Mouse (Mus musculus) heart, postnatal 4 days (tissue): Measurements from ENCODE around the gene Gnb1. TPM values are rescaled to one million over a fixed set of nuclear protein-coding genes. Genes with fewer than 3 reads are reported as not detected.
A peak's percentile ranks its signal among the peaks of the same experiment; 100 is the strongest.
"Not testable (repeated sequence)": the region's sequence is repeated elsewhere in the genome, so short reads cannot be mapped to it uniquely, and the experiment has no call there.

Experiments
- DNase-seq: peaks from one replicate; pipeline ENCODE4 v3.0.0; 2021
- total RNA-seq, 2 experiments: library from RNA; stranded (reverse); gene quantifications; 2 replicates each; pipeline ENCODE4 v1.2.3; 2021

The Gnb1 gene
- total RNA-seq: 100 to 1,000 TPM; 386 to 391 TPM

GRCm38 (mm10) chr4:155490990-155491504, at the start of gene Gnb1:
Gnb1 (plus strand) TSS chr4:155491361.
- DNase-seq: peak; percentile 98

DNA sequence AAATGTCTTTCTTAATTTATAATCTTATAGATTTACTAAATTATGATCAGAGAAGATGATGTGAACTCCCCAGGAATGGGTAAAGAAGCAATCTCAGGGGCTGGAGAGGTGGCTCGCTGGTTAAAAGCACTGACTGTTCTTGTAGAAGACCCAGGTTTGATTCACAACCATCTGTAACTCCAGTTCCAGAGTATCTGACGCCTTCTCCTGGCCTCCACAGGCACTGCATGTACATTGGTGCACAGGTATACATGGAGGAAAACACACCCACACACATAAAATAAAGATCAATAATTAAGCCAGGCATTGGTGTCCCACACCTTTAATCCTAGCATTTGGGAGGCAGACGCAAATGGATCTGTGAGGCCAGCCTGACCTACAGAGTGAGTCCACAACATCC, 48.4 kb upstream of the Gnb1 start:
- DNase-seq: no peak

GRCm38 (mm10) chr4:155451597-155451996, 39.6 kb upstream of the Gnb1 start:
- no peak for DNase-seq

DNA sequence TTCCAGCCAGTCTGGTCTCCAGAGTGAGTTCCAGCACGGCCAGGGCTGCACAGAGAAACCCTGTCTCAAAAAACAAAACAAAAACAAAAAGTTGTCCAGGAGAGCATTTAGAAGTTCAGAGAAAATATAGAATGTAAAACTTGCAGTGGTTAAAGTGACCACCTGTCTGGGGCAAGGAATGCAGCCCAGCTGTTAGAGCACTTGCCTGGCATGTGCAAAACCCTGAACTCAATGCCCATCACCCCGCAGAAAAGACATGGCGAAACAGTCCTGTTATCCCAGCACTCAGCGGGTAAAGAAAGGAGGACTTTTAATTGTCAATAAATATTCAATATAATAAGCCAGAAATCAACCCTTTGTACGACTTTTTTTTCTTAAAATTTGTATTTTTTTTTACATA, 32.6 kb upstream of the Gnb1 start:
- no peak for DNase-seq

- DNase-seq: no peak
These were observed 28.1 kb upstream of the Gnb1 start for GRCm38 (mm10) chr4:155463050-155463449.

DNA sequence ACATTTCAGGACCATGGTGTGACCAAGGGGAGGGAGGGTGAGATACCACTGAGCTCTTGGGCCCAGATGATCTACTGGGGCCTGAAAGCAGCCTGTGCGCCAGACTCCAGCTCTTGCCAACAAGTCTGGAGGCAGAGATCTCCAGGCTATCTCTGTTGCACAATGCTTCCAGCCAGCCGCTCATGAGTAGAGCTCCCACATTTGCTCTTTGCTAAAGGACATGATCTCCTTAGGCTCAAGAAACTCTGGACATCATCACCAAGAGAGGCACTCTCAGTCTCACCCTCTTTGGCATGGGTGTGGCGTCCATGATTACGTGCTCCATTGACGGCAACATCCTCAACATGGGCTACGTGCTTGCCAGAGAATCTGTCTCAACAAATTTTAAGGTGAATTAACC, 27.6 kb upstream of the Gnb1 start:
- no peak for DNase-seq

- DNase-seq: no peak
These were observed 27.1 kb upstream of the Gnb1 start for GRCm38 (mm10) chr4:155464061-155464460.

- DNase-seq: no peak
These were observed 25.6 kb upstream of the Gnb1 start for GRCm38 (mm10) chr4:155465607-155466006.

DNA sequence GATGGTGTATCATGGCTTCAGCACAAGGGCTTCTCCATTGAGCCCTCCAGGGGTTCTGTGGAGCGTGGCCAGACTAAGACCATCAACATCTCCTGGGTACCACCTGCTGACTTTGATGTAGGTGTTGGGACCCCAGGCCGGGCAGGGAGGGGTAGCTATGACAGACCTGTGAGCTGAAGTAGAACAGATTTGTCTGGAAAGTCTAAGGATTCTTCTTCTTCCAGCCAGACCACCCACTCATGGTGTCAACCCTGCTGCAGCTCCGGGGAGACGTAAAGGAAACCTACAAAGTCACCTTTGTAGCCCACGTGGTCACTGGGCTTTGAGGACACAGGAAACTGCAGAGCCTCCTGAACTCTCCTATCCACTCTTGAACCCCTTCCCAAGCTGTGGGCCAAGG, 25.1 kb upstream of the Gnb1 start:
- no peak for DNase-seq

DNA sequence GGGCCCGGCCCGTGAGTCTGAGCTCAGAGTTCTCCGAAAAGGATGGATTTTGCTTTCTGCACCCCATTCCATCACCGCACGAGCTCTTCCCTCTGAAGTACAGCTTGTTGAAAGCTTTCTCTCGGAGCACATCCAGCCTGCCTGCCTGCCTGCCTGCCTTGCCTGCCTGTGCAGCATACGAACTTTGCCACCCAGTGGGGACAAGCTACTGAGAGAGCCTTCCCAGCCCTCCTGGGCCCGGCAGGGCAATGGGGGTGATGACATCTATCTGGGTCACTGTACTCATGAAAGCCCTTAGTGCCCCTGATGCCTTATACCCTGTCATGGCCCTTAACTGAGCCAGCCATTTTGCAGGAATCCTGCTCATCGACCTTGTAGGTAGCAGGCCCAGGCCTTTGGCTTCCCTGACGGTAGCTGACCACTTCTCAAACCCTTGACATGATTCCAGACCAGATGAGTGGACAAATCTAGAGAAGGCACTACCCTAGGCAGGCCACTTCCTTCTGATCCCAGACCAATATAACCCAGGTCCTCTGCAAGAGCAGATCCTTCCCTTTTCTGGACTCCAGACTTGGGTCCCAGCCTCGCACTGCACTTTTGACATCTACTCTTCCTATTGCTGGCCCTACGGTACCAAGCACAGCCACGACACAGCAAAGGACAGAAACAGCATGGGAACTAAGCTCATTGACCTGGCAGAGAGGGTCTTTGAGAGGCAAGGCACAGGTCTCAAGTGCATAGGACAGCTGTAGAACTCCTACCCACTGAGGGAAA, 23.7 kb upstream of the Gnb1 start:
- no peak for DNase-seq

DNA sequence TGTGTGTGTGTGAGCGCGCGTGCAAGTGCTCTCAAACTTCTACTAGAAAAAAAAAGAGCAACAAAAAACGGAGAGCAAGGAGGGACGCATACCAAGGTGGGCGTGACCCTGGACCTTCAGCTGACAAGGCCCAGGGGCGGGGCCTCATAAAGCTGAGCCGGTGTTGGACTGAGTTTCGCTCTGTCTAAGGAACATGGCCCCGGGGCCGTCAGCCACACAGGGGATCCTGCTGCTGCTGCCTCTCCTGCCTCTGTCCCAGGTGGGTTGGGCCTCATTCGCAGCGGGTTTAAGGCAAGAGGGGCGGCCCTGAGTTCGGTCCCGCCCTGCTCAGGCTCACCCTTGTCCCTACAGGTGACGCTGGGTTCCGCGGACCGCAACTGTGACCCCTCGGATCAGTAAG, 22.2 kb upstream of the Gnb1 start, which contains the start of gene Tmem52:
Tmem52 (plus strand) TSS at position 163 of the 400 bp plus-strand sequence.
- DNase-seq: peak; percentile 43

DNA sequence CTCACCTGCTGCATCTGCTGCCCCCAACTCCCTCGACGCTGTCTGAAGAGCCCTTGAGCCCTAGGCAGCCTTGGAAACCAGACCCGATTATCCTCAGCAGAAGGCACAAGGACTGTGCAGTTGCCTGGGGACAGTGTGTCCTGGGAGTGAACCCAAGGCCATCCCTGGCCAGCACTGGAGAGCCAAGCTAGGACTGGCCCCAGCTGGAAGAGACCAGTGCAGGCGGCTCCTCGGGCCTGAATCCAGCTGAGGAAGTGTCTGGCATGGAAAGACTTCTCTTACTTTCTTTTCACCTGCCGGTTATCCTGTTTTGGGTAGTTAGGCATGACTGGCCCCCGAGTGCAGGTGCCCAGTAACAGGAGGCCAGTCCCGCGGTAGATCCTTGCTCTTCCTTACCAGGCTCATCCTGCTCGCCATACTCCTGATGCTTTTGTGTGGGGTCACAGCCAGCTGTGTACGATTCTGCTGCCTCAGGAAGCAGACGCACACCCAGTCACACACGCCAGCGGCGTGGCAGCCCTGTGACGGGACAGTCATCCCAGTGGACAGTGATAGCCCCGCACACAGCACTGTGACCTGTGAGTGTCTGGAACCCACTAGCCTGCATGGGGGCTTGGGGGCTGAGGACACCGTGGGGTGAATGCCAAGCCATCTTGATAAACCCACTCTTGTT, 21.4 kb upstream of the Gnb1 start:
- no peak for DNase-seq

- no peak for DNase-seq
These were observed 20.8 kb upstream of the Gnb1 start for GRCm38 (mm10) chr4:155470263-155470953.

GRCm38 (mm10) chr4:155470997-155471396, 20.2 kb upstream of the Gnb1 start:
- no peak for DNase-seq

GRCm38 (mm10) chr4:155471406-155471805, 19.8 kb upstream of the Gnb1 start:
- DNase-seq: no peak

GRCm38 (mm10) chr4:155472716-155473290, 18.4 kb upstream of the Gnb1 start:
- no peak for DNase-seq

GRCm38 (mm10) chr4:155473319-155473718, 17.8 kb upstream of the Gnb1 start:
- peak; percentile 63 for DNase-seq

DNA sequence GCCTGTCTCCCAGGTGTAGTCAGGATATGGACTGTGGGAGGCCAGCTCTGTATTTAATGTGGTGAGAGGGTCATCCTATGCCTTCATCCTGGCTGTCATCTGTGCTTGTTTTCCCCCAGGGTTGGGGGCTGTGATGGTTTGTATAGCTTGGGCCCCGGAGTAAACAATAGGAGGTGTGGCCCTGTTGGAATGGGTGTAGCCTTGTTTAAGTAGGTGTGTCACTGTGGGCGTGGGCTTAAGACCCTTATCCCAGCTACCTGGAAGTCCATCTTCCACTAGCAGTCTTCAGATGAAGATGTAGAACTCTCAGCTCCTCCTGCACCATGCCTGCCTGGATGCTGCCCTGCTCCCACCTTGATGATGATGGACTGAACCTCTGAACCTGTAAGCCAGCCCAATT, 17.4 kb upstream of the Gnb1 start:
- not testable (repeated sequence) for DNase-seq

GRCm38 (mm10) chr4:155481381-155482124, 9.6 kb upstream of the Gnb1 start:
- peak; percentile 88 for DNase-seq

DNA sequence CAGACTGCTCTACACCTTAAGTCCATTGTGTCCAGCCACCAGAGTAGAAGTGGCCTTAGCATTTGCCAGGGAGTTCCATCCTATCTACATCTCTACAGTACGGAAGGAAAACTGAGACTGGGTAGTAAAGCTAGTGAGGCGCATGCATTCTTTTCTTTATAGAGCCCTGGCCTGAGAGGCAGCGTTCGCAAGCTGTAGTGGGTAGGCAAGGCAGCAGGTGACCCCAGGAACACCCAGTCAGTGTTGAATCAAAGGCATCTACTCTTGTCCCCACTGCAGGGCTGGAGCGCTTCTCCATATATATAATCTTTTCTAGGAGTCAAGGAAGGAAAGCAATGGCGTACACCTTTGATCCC, 9.1 kb upstream of the Gnb1 start:
- DNase-seq: no peak

DNA sequence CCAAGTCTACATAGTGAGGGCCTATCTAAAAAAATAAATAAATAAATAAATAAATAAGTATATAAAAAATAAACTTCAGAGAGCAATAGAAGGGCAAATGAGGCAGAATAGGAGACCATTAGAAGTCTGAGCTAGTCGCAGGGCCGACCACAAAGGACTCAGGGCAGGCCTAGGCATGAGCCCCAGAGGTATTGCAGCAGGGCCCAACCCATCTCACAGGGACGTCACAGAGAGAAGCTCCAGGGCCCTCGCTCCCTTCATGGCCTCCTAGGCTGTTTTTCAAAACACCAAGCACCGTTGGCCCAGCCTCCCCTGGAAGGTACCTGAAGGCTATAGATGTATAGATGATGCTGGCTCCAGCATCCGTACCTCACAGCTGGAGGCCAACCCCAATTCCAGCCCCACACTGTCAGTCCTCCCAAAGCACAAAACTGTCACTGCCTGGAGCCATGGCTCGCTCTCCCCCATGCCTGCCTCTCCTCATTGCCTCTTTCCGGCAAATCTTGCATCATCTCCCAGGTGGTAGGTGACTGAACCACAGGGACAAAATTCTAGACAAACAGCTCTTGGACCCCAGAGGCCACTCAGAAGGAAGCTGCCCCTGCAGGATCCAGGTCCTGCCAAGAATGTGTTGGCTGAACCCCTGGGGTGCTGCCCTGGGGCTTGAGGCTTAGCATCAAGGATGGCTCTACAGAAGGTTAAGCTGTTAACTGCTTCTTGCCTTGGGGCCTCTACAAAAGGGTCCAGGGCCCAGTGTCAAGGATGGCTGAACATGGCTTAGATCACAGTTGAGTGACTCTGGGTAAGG, 8.2 kb upstream of the Gnb1 start:
- DNase-seq: no peak
